Mouse (Mus musculus) lung, adult 2 months (tissue): ENCODE measurements around the gene Tnr.

ENCODE experiments used
- CTCF ChIP-seq: fragments of 200-500 bp; IDR thresholded peaks from 2 replicates; pipeline ENCODE4 v1.5.1; 2011; ENCODE audit warnings: mild to moderate bottlenecking, low read length, control low read depth; ENCODE audit not compliant: insufficient read depth
- POLR2A ChIP-seq: fragments of 200-500 bp; IDR thresholded peaks from 2 replicates; pipeline ENCODE4 v1.6.1; 2011; ENCODE audit warnings: low read depth, mild to moderate bottlenecking, control low read depth, low read length, borderline replicate concordance; ENCODE audit errors: extremely low read depth

GRCm38 (mm10) chr1:159729270-159729669 is 205.7 kb downstream of the Tnr start:
- TF ChIP-seq POLR2A (no peak), CTCF (no peak)
